Mouse (Mus musculus) limb, embryonic 14.5 days (tissue): Measurements from ENCODE around the gene Arl1. TPM values are rescaled to one million over a fixed set of nuclear protein-coding genes. Genes with fewer than 3 reads are reported as not detected.

Experiments
- ATAC-seq: fragments of 200-750 bp; cut with Nextera tagmentation; 2 replicates; pipeline ENCODE4 v1.8.0; 2017; ENCODE audit warnings: low read depth, moderate number of reproducible peaks, moderate TSS enrichment; ENCODE audit not compliant: low FRiP score
- DNase-seq: peaks from one replicate; pipeline ENCODE4 v3.0.0-alpha.2; 2015; ENCODE audit warnings: low spot score
- H3K27ac ChIP-seq: fragments of 300-500 bp; sonication (generic); replicated peaks from 2 replicates; pipeline ENCODE4 v1.5.1; 2014; ENCODE audit warnings: low read depth, mild to moderate bottlenecking, low read length, moderate library complexity, mixed read lengths
- H3K27me3 ChIP-seq: fragments of 300-500 bp; sonication (generic); 2 replicates; pipeline ENCODE4 v1.6.1; 2014; ENCODE audit warnings: low read length, mixed read lengths; ENCODE audit not compliant: control insufficient read depth, insufficient read depth
- H3K36me3 ChIP-seq: fragments of 300-500 bp; sonication (generic); 2 replicates; pipeline ENCODE4 v1.6.1; 2014; ENCODE audit warnings: mild to moderate bottlenecking, low read length, moderate library complexity, mixed read lengths; ENCODE audit not compliant: control insufficient read depth, insufficient read depth
- H3K4me1 ChIP-seq: fragments of 300-500 bp; sonication (generic); 2 replicates; pipeline ENCODE4 v1.6.1; 2014; ENCODE audit warnings: antibody characterized with exemption, low read length, mixed read lengths; ENCODE audit not compliant: control insufficient read depth, insufficient read depth
- H3K4me2 ChIP-seq: fragments of 300-500 bp; sonication (generic); replicated peaks from 2 replicates; pipeline ENCODE4 v1.6.1; 2014; ENCODE audit warnings: low read depth, mild to moderate bottlenecking, low read length, moderate library complexity; ENCODE audit not compliant: severe bottlenecking
- H3K4me3 ChIP-seq: fragments of 300-500 bp; sonication (generic); replicated peaks from 2 replicates; pipeline ENCODE4 v1.5.1; 2014; ENCODE audit warnings: low read length
- H3K9ac ChIP-seq: fragments of 300-500 bp; sonication (generic); 2 replicates; pipeline ENCODE4 v1.6.1; 2014; ENCODE audit warnings: mild to moderate bottlenecking, low read depth, low read length, moderate library complexity; ENCODE audit not compliant: severe bottlenecking
- H3K9me3 ChIP-seq: fragments of 300-500 bp; sonication (generic); 2 replicates; pipeline ENCODE4 v1.6.1; 2016; ENCODE audit warnings: low read length; ENCODE audit not compliant: control insufficient read depth
- POLR2A ChIP-seq: fragments of 200-500 bp; IDR thresholded peaks from 2 replicates; pipeline ENCODE4 v1.8.0; 2012; ENCODE audit warnings: inconsistent platforms, mild to moderate bottlenecking, moderate library complexity, borderline replicate concordance; ENCODE audit not compliant: insufficient read depth, insufficient read length; ENCODE audit errors: extremely low read depth
- WGBS: fragments of 180-500 bp; shearing (Covaris S2); extraction: QIAGEN DNeasy Blood & Tissue Kit; methylation state at CpG from one replicate; pipeline ENCODE4 v1.1.7; 2014; 5-methylcytosine and 5-hydroxymethylcytosine counted together
- polyA plus RNA-seq, 2 experiments: library from polyadenylated mRNA; depleted of rRNA in 1 of 2; stranded (reverse) in 1 of 2; unstranded in 1 of 2; fragments of >200 nt; fragmentation: Nextera tagmentation in 1 of 2; extraction: Ambion mirVana in 1 of 2; gene quantifications; 2 replicates each; pipeline versions ENCODE4 v1.2.1 to v1.2.3; 2012 to 2014

The Arl1 gene
- polyA plus RNA-seq, 2 experiments, result 112 to 225 TPM

- Histone ChIP-seq H3K4me2 (no peak overlapping the region), H3K4me3 (no peak overlapping the region), H3K9me3 (no peaks in the 10 kb centered on the region), H3K27me3 (no peaks in the 10 kb centered on the region), H3K27ac (no peak overlapping the region), H3K4me1 (no peaks in the 10 kb centered on the region), H3K36me3 (no peaks in the 10 kb centered on the region), H3K9ac (no peak overlapping the region)
- TF ChIP-seq POLR2A, result no peak
- ATAC-seq (no peak), DNase-seq (no peak)
- 42% methylated on average over 2 of the region's 2 CpGs for WGBS
These were observed 13.0 kb upstream of the Arl1 start for GRCm38 (mm10) chr10:88717756-88718025.

- Histone ChIP-seq H3K27me3 (no peaks in the 10 kb centered on the region), H3K9me3 (no peaks in the 10 kb centered on the region), H3K4me1 (no peaks in the 10 kb centered on the region), H3K36me3 (no peaks in the 10 kb centered on the region), H3K4me3 (no peak overlapping the region), H3K4me2 (no peak overlapping the region), H3K27ac (no peak overlapping the region), H3K9ac (no peak overlapping the region)
- no peak for TF ChIP-seq POLR2A
- DNase-seq (no peak), ATAC-seq (no peak)
- 84% methylated on average over 1 of the region's 1 CpGs for WGBS
These were observed 11.0 kb upstream of the Arl1 start for GRCm38 (mm10) chr10:88719618-88720017.

GRCm38 (mm10) chr10:88725343-88725742 is 5.3 kb upstream of the Arl1 start:
- H3K9me3 ChIP-seq, result no peaks in the 10 kb centered on the region
- H3K36me3 ChIP-seq, result no peaks in the 10 kb centered on the region
- WGBS, result 47% methylated on average over 2 of the region's 2 CpGs
- no peak overlapping the region for H3K4me2 ChIP-seq
- H3K4me1 ChIP-seq, result peaks cover 3% of the 10 kb centered on the region; the same call in 1 of the 2 replicates
- TF ChIP-seq POLR2A, result no peak
- no peaks in the 10 kb centered on the region for H3K27me3 ChIP-seq
- peak; percentile 47 for DNase-seq
- H3K27ac ChIP-seq, result no peak overlapping the region
- ATAC-seq, result no peak
- H3K9ac ChIP-seq, result no peak overlapping the region
- H3K4me3 ChIP-seq, result no peak overlapping the region

- Histone ChIP-seq H3K27ac (no peak overlapping the region), H3K36me3 (no peaks in the 10 kb centered on the region), H3K9me3 (no peaks in the 10 kb centered on the region), H3K9ac (no peak overlapping the region), H3K27me3 (no peaks in the 10 kb centered on the region), H3K4me2 (no peak overlapping the region), H3K4me1 (peaks cover 6% of the 10 kb centered on the region), H3K4me3 (no peak overlapping the region)
- ATAC-seq, result no peak
- DNase-seq, result peak; percentile 67
- TF ChIP-seq POLR2A, result no peak
- 30% methylated on average over 1 of the region's 1 CpGs for WGBS
These were observed 3.5 kb upstream of the Arl1 start for GRCm38 (mm10) chr10:88727128-88727527.

- WGBS, result 68% methylated on average over 8 of the region's 8 CpGs
- no peak for ATAC-seq
- no peaks in the 10 kb centered on the region for H3K36me3 ChIP-seq
- H3K9ac ChIP-seq, result no peak overlapping the region
- H3K4me3 ChIP-seq, result no peak overlapping the region
- no peaks in the 10 kb centered on the region for H3K27me3 ChIP-seq
- no peak overlapping the region for H3K4me2 ChIP-seq
- H3K4me1 ChIP-seq, result peaks cover 13% of the 10 kb centered on the region
- H3K9me3 ChIP-seq, result no peaks in the 10 kb centered on the region
- no peak for DNase-seq
- H3K27ac ChIP-seq, result no peak overlapping the region
- no peak for TF ChIP-seq POLR2A
These were observed 2.5 kb upstream of the Arl1 start for GRCm38 (mm10) chr10:88728166-88728565.

- Histone ChIP-seq H3K4me3 (peak overlapping the region; percentile 97), H3K9me3 (no peaks in the 10 kb centered on the region), H3K4me1 (peaks cover 13% of the 10 kb centered on the region), H3K36me3 (peaks cover 8% of the 10 kb centered on the region), H3K27me3 (no peaks in the 10 kb centered on the region), H3K9ac (peak overlapping the region; percentile 95), H3K4me2 (peak overlapping the region; percentile 81), H3K27ac (peak overlapping the region; percentile 89)
- peak; percentile 3 for ATAC-seq
- TF ChIP-seq POLR2A, result no peak
- WGBS, result 3% methylated on average over 53 of the region's 61 CpGs
- DNase-seq, result no peak
These were observed 1.0 kb downstream of the Arl1 start for GRCm38 (mm10) chr10:88731496-88732308.
